Mouse (Mus musculus) hindbrain, embryonic 15.5 days (tissue): ENCODE data around the gene Gm17660. TPM values are rescaled to one million over a fixed set of nuclear protein-coding genes. Genes with fewer than 3 reads are reported as not detected.

Experiments used
- ATAC-seq: fragments of 200-750 bp; cut with Nextera tagmentation; 2 replicates; pipeline ENCODE4 v1.8.0; 2017; ENCODE audit warnings: low read depth, moderate number of reproducible peaks, moderate TSS enrichment; ENCODE audit not compliant: low FRiP score
- H3K27ac ChIP-seq: fragments of 300-500 bp; sonication (generic); replicated peaks from 2 replicates; pipeline ENCODE4 v1.5.1; 2015; ENCODE audit warnings: mild to moderate bottlenecking, inconsistent platforms
- H3K27me3 ChIP-seq: fragments of 300-500 bp; sonication (generic); 2 replicates; pipeline ENCODE4 v1.6.1; 2015; ENCODE audit warnings: control low read depth, inconsistent platforms
- H3K36me3 ChIP-seq: fragments of 300-500 bp; sonication (generic); 2 replicates; pipeline ENCODE4 v1.6.1; 2015; ENCODE audit warnings: control low read depth, inconsistent platforms
- H3K4me1 ChIP-seq: fragments of 300-500 bp; sonication (generic); replicated peaks from 2 replicates; pipeline ENCODE4 v1.6.1; 2015; ENCODE audit warnings: control low read depth, inconsistent platforms
- H3K4me2 ChIP-seq: fragments of 300-500 bp; sonication (generic); 2 replicates; pipeline ENCODE4 v1.6.1; 2015; ENCODE audit warnings: moderate library complexity, mild to moderate bottlenecking, inconsistent platforms
- H3K4me3 ChIP-seq: fragments of 300-500 bp; sonication (generic); 2 replicates; pipeline ENCODE4 v1.5.1; 2015; ENCODE audit warnings: mild to moderate bottlenecking, inconsistent platforms
- H3K9ac ChIP-seq: fragments of 300-500 bp; sonication (generic); 2 replicates; pipeline ENCODE4 v1.6.1; 2015; ENCODE audit warnings: inconsistent platforms
- H3K9me3 ChIP-seq: fragments of 300-500 bp; sonication (generic); 2 replicates; pipeline ENCODE4 v1.6.1; 2016; ENCODE audit warnings: control low read depth, inconsistent platforms
- WGBS: fragments of 180-500 bp; shearing (Covaris S2); methylation state at CpG from one replicate; pipeline ENCODE4 v1.1.7; 2015; 5-methylcytosine and 5-hydroxymethylcytosine counted together
- polyA plus RNA-seq: library from polyadenylated mRNA; unstranded; fragments of >200 nt; fragmentation: Nextera tagmentation; extraction: Ambion mirVana; gene quantifications from 2 replicates; pipeline ENCODE4 v1.2.1, GENCODE M21; 2015

Gene Gm17660
- polyA plus RNA-seq, 1 experiment from 2014 or later: not detected

GRCm38 (mm10) chr5:104073602-104074001 lies 3.8 kb downstream of the Gm17660 start:
- Histone ChIP-seq H3K4me3 (no peak overlapping the region), H3K27me3 (no peaks in the 10 kb centered on the region), H3K36me3 (no peaks in the 10 kb centered on the region), H3K9me3 (no peaks in the 10 kb centered on the region), H3K4me1 (peaks cover 12% of the 10 kb centered on the region; the same call in 1 of the 2 replicates), H3K4me2 (no peak overlapping the region), H3K9ac (no peak overlapping the region), H3K27ac (no peak overlapping the region)
- peak; percentile 86 for ATAC-seq
- 70% methylated on average over 5 of the region's 5 CpGs for WGBS

DNA sequence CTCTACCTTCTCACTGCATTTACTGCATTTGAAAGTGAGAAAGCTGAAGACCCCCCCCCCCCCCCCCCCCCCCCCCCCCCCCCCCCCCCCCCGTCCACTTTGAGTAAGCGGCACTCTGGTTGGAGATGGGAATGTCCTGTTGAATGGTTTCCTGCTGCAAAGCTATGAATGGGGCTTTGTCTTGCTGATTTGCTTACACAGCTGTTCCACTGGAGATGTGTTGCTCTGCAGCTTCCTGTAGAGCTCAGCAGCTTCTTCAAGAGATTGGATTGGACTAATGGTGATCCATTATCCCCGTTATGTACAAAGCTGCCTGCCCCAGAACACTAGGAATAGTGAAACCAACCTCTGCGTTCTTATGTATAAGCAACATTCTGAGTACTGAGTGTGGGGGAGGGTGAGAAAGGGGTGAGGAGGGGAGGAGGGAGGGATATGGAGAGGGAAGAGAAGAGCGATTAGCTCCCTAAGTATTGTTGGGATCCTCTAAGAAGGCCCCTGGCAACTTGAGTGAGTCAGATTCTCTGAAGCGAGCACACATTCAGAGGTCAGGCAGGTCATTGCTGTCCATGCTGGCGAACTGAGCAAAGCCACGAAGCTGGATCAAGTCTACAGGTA lies 5.0 kb downstream of the Gm17660 start:
- Histone ChIP-seq H3K9me3 (no peaks in the 10 kb centered on the region), H3K4me3 (no peak overlapping the region), H3K27me3 (no peaks in the 10 kb centered on the region), H3K36me3 (no peaks in the 10 kb centered on the region), H3K4me2 (0 out of 2 replicates have a peak overlapping the region, but pooled peaks have one; percentile 7), H3K4me1 (peaks cover 12% of the 10 kb centered on the region; the same call in 1 of the 2 replicates), H3K9ac (no peak overlapping the region), H3K27ac (peak overlapping the region; percentile 66)
- 5% methylated on average over 7 of the region's 8 CpGs for WGBS
- ATAC-seq: peak; percentile 90

GRCm38 (mm10) chr5:104071048-104071447 lies 6.4 kb downstream of the Gm17660 start:
- Histone ChIP-seq H3K9me3 (no peaks in the 10 kb centered on the region), H3K27me3 (no peaks in the 10 kb centered on the region), H3K4me3 (no peak overlapping the region), H3K27ac (peak overlapping the region; percentile 11; the same call in 1 of the 2 replicates), H3K4me2 (no peak overlapping the region), H3K4me1 (peaks cover 6% of the 10 kb centered on the region; the same call in 1 of the 2 replicates), H3K9ac (no peak overlapping the region), H3K36me3 (no peaks in the 10 kb centered on the region)
- ATAC-seq: no peak
- 52% methylated on average over 4 of the region's 4 CpGs for WGBS

DNA sequence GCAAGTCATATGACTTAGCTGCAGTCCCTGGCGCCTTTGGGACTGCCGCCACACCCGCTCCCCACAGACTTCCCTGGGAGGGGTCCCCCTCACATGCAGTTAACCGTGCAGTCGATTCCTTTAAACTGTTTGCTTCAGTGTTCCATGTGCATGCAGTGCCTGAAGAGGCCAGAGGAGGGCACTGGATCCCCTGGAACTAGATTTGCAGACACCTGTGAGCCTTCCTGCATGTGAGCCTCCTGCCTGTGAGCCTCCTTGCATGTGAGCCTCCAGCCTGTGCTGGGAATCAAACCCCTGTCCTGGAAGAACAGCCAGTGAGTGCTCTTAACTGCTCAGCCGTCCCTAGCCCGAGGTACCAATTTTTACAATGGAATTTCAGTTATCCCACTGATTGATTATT lies 8.7 kb downstream of the Gm17660 start:
- no peak overlapping the region for H3K27ac ChIP-seq
- no peak overlapping the region for H3K4me2 ChIP-seq
- H3K9me3 ChIP-seq: no peaks in the 10 kb centered on the region
- WGBS: 91% methylated on average over 7 of the region's 7 CpGs
- ATAC-seq: no peak
- no peak overlapping the region for H3K4me3 ChIP-seq
- H3K4me1 ChIP-seq: peaks cover 6% of the 10 kb centered on the region; the same call in 1 of the 2 replicates
- no peaks in the 10 kb centered on the region for H3K27me3 ChIP-seq
- 0 out of 2 replicates have a peak, but pooled peaks cover 4% of the 10 kb centered on the region for H3K36me3 ChIP-seq
- H3K9ac ChIP-seq: no peak overlapping the region

- no peak overlapping the region for H3K27ac ChIP-seq
- ATAC-seq: no peak
These were observed 14.4 kb downstream of the Gm17660 start for GRCm38 (mm10) chr5:104062773-104063551.

DNA sequence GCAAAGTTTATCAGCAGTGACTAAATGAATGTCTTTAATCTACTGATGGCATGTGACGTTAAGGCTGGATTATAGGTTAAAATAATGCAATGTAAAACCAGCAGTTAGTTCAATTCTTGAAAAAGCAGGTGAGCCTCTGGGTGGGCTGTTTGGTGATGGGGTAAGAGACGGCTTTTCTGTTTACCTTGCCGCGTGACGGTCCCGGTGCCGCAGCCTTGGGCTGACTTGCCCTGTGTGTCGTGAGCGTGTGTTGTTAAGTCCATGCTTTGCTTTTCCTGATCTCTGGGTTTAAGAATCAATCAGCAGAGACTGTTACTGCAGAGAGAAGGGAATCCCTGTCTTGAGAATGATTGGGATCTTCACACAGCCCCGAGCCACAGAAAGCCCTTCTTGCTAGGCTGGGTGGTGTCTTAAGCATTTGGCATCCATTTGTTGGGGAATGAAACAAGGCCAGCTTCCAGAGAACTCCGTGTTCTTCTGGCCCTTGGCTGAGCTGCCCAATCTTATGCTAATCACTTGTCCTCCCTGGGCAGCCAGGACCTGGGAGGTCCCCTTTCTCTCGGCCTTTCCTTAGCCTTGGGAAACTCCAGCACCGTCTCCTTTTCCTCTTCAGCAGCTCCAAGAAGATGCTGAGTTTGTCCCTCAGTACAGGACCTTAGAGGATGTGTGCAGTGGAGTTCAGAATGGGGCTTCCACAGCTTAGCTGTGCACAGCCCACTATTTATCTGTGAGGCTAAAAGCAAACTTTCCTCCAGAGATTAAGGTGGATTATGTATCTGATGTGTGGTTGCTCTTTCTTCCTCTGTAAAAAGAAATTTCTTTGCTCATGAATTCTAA lies 15.3 kb downstream of the Gm17660 start:
- no peaks in the 10 kb centered on the region for H3K27me3 ChIP-seq
- WGBS: 81% methylated on average over 13 of the region's 13 CpGs
- no peak overlapping the region for H3K4me2 ChIP-seq
- no peak overlapping the region for H3K9ac ChIP-seq
- H3K9me3 ChIP-seq: no peaks in the 10 kb centered on the region
- 0 out of 2 replicates have a peak, but pooled peaks cover 3% of the 10 kb centered on the region for H3K4me1 ChIP-seq
- no peak overlapping the region for H3K27ac ChIP-seq
- peaks cover 40% of the 10 kb centered on the region for H3K36me3 ChIP-seq
- H3K4me3 ChIP-seq: no peak overlapping the region
- ATAC-seq: no peak

More at GRCm38 (mm10) chr5:104062773-104063551, 14.4 kb downstream of the Gm17660 start:
- WGBS: 92% methylated on average over 11 of the region's 11 CpGs
- 0 out of 2 replicates have a peak, but pooled peaks cover 3% of the 10 kb centered on the region for H3K4me1 ChIP-seq
- H3K36me3 ChIP-seq: peaks cover 40% of the 10 kb centered on the region
- no peak overlapping the region for H3K4me3 ChIP-seq
- no peak overlapping the region for H3K9ac ChIP-seq
- H3K4me2 ChIP-seq: no peak overlapping the region
- H3K27me3 ChIP-seq: no peaks in the 10 kb centered on the region
- no peaks in the 10 kb centered on the region for H3K9me3 ChIP-seq

GRCm38 (mm10) chr5:104060429-104060828 lies 17.0 kb downstream of the Gm17660 start:
- H3K9me3 ChIP-seq: no peaks in the 10 kb centered on the region
- no peak overlapping the region for H3K27ac ChIP-seq
- 84% methylated on average over 5 of the region's 5 CpGs for WGBS
- H3K4me2 ChIP-seq: no peak overlapping the region
- no peak overlapping the region for H3K9ac ChIP-seq
- ATAC-seq: no peak
- no peak overlapping the region for H3K4me3 ChIP-seq
- peaks cover 40% of the 10 kb centered on the region for H3K36me3 ChIP-seq
- H3K4me1 ChIP-seq: 0 out of 2 replicates have a peak, but pooled peaks cover 3% of the 10 kb centered on the region
- H3K27me3 ChIP-seq: no peaks in the 10 kb centered on the region

DNA sequence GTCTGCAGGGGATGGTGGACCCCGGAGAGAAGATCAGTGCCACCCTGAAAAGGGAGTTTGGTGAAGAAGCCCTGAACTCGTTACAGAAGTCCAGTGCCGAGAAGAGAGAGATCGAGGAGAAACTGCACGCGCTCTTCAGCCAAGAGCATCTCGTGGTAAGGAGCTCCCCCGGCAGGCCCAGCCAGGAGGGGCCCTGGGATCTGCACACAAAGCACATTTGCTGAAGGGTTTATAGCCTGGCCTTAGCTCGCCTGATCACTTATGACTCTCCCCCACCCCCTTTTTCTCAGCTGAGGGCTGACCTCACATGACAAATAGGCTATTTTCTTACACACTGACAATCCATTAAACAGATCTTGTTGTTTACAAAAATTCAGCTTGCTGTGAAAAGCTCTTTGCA lies 17.8 kb downstream of the Gm17660 start:
- H3K36me3 ChIP-seq: peaks cover 37% of the 10 kb centered on the region

DNA sequence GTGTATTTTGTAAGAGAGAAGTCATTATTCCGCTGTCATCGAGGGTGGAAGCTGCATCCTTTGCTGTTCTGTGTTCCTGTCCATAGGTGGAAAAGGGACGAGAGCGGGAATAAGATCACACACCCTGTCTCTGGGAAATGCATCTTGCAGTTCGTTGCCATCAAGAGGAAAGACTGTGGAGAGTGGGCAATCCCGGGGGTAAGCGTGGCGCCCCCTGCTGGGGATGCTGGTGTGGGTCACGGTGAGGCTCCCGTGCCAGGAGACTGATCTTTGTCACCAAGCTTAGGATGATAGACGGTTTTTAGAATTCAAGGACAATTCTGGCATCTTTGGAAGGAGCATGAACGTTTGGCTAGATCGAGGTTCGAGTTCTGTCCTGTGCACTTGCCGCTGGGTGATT lies 19.4 kb downstream of the Gm17660 start:
- 0 out of 2 replicates have a peak, but pooled peaks cover 3% of the 10 kb centered on the region for H3K4me1 ChIP-seq
- WGBS: 66% methylated on average over 15 of the region's 15 CpGs
- no peaks in the 10 kb centered on the region for H3K9me3 ChIP-seq
- no peaks in the 10 kb centered on the region for H3K27me3 ChIP-seq
- no peak overlapping the region for H3K4me3 ChIP-seq
- no peak for ATAC-seq
- H3K4me2 ChIP-seq: no peak overlapping the region
- peaks cover 31% of the 10 kb centered on the region for H3K36me3 ChIP-seq
- H3K27ac ChIP-seq: no peak overlapping the region
- H3K9ac ChIP-seq: no peak overlapping the region

More for the DNA sequence above, 17.8 kb downstream of the Gm17660 start:
- Histone ChIP-seq H3K4me3 (no peak overlapping the region), H3K9me3 (no peaks in the 10 kb centered on the region), H3K4me2 (no peak overlapping the region), H3K27me3 (no peaks in the 10 kb centered on the region), H3K27ac (no peak overlapping the region), H3K4me1 (0 out of 2 replicates have a peak, but pooled peaks cover 3% of the 10 kb centered on the region), H3K9ac (no peak overlapping the region)
- WGBS: 82% methylated on average over 9 of the region's 9 CpGs
- ATAC-seq: no peak

DNA sequence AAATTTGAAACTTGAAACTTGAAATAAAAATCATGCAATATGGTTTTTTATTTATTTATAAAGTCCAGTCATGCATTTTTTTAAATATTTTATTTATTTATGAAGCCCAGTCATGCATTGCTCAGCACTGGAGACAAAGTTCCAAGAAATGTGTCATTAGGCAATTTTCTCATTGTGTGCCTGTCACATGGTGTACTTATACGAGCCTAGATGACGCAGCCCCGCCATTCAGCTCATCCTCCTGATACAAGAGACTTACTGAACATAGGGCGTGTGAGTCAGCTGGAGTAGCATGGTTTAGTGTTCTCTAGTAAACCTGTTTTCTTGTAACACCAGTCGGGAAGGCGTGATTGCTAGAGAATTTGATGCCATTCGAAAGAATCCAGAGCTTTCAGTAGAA lies 21.1 kb downstream of the Gm17660 start:
- WGBS: 87% methylated on average over 7 of the region's 7 CpGs
- 0 out of 2 replicates have a peak, but pooled peaks cover 3% of the 10 kb centered on the region for H3K4me1 ChIP-seq
- peaks cover 28% of the 10 kb centered on the region for H3K36me3 ChIP-seq
- H3K27me3 ChIP-seq: no peaks in the 10 kb centered on the region
- H3K4me2 ChIP-seq: no peak overlapping the region
- no peak overlapping the region for H3K9ac ChIP-seq
- no peaks in the 10 kb centered on the region for H3K9me3 ChIP-seq
- no peak overlapping the region for H3K27ac ChIP-seq
- no peak overlapping the region for H3K4me3 ChIP-seq
- no peak for ATAC-seq

- Histone ChIP-seq H3K4me3 (no peak overlapping the region), H3K9me3 (no peaks in the 10 kb centered on the region), H3K27ac (no peak overlapping the region), H3K9ac (no peak overlapping the region), H3K27me3 (no peaks in the 10 kb centered on the region), H3K36me3 (peaks cover 28% of the 10 kb centered on the region), H3K4me2 (no peak overlapping the region), H3K4me1 (0 out of 2 replicates have a peak, but pooled peaks cover 3% of the 10 kb centered on the region)
- WGBS: 92% methylated on average over 4 of the region's 4 CpGs
- ATAC-seq: no peak
These were observed 21.6 kb downstream of the Gm17660 start for GRCm38 (mm10) chr5:104055816-104056215.
